Mouse (Mus musculus): ENCODE measurements around the gene Tcte3. TPM values are rescaled to one million over a fixed set of nuclear protein-coding genes. Genes with fewer than 3 reads are reported as not detected.
"Not testable (repeated sequence)": the region's sequence is repeated elsewhere in the genome, so short reads cannot be mapped to it uniquely, and the experiment has no call there.

The Tcte3 gene
- total RNA-seq, 2 experiments from 2014 or later: 2.0 to 2.6 TPM

- DNase-seq (ENCODE audit: low spot score in 2 of 2): not testable (repeated sequence)
Observed at GRCm38 (mm10) chr17:15040455-15040854, 833 bp downstream of the Tcte3 start.

GRCm38 (mm10) chr17:15031414-15031813 is 9.9 kb downstream of the Tcte3 start:
- DNase-seq (ENCODE audit: low spot score in 2 of 2): not testable (repeated sequence)

GRCm38 (mm10) chr17:15025513-15025912 is 15.8 kb downstream of the Tcte3 start:
- DNase-seq (ENCODE audit: low spot score in 2 of 2): not testable (repeated sequence)

- not testable (repeated sequence) for DNase-seq (ENCODE audit: low spot score in 2 of 2)
Observed at GRCm38 (mm10) chr17:15024502-15025193, 16.6 kb downstream of the Tcte3 start.

GRCm38 (mm10) chr17:15023878-15024492 is 17.3 kb downstream of the Tcte3 start:
- DNase-seq (ENCODE audit: low spot score in 2 of 2): not testable (repeated sequence)

GRCm38 (mm10) chr17:15021503-15022220 is 19.6 kb downstream of the Tcte3 start:
- DNase-seq (ENCODE audit: low spot score in 2 of 2): peak; percentile 23 to 30

- not testable (repeated sequence) for DNase-seq (ENCODE audit: low spot score in 2 of 2)
Observed at GRCm38 (mm10) chr17:15009706-15010413, 31.4 kb downstream of the Tcte3 start, which contains the start of gene Gm3435. Gm3435 (plus strand) TSS chr17:15010176.

GRCm38 (mm10) chr17:15009088-15009487 is 32.2 kb downstream of the Tcte3 start:
- not testable (repeated sequence) for DNase-seq (ENCODE audit: low spot score in 2 of 2)

- DNase-seq (ENCODE audit: low spot score in 2 of 2): not testable (repeated sequence)
Observed at GRCm38 (mm10) chr17:15000047-15000446, 41.2 kb downstream of the Tcte3 start.

- not testable (repeated sequence) for DNase-seq (ENCODE audit: low spot score in 2 of 2)
Observed at GRCm38 (mm10) chr17:14994140-14994539, 47.1 kb downstream of the Tcte3 start.

- DNase-seq (ENCODE audit: low spot score in 2 of 2): not testable (repeated sequence)
Observed at GRCm38 (mm10) chr17:14993139-14993832, 48.0 kb downstream of the Tcte3 start.

- not testable (repeated sequence) for DNase-seq (ENCODE audit: low spot score in 2 of 2)
Observed at GRCm38 (mm10) chr17:14992522-14993138, 48.7 kb downstream of the Tcte3 start.

- peak; percentile 9 to 13 for DNase-seq (ENCODE audit: low spot score in 2 of 2)
Observed at GRCm38 (mm10) chr17:14990116-14990702, 51.1 kb downstream of the Tcte3 start.

GRCm38 (mm10) chr17:14978362-14979038 is 62.8 kb downstream of the Tcte3 start, which contains the start of the genes 9030025P20Rik and Gm3417:
9030025P20Rik (plus strand) TSS chr17:14978468.
Gm3417 (minus strand) TSS chr17:14978790.
- not testable (repeated sequence) for DNase-seq (ENCODE audit: low spot score in 2 of 2)

GRCm38 (mm10) chr17:14977718-14978361 is 63.4 kb downstream of the Tcte3 start:
- DNase-seq (ENCODE audit: low spot score in 2 of 2): not testable (repeated sequence)
